Mouse (Mus musculus) adrenal gland (tissue): Measurements from ENCODE around the gene A730049H05Rik.

Experiments used
- intact Hi-C: fragments of 180-260 bp; cut with DNase I; formaldehyde crosslinking; loops from one replicate; pipeline ENCODE4 v1.15.1; 2025
- long read RNA-seq, 2 experiments: library from polyadenylated mRNA; unstranded; transcript quantifications; one replicate each; pipeline ENCODE4 v2.0.0; 2020; ENCODE audit warnings: borderline replicate concordance in 1 of 2; ENCODE audit not compliant: insufficient replicate concordance in 1 of 2

Gene A730049H05Rik
- long read RNA-seq, experiment 1, result 0 reads
- long read RNA-seq, experiment 2, result 0 reads

DNA sequence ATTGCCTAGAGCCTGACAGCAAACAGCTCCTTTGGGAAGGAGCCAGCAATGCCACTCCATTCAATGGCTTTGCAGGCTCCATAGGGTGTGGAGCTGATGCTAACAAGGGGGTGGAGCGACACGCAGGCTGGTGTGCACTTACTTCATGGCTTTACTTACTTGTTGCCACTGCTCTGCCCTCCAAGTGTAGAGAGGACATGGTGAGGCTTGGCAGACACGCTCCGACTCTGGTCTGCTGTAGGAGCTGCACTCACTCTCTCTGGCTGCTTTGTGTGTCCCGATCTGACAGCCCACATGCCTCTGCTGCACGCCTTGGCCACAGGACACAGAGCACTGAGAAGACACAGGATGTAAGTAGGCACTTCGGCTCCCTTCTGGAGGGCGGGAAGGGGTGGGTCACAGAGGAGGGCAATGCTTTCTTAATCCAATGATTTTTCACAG, at the start of gene A730049H05Rik:
TSS of gene A730049H05Rik (plus strand) at position 168 of the 441 bp plus-strand sequence.
- intact Hi-C loops, result no loop called here

DNA sequence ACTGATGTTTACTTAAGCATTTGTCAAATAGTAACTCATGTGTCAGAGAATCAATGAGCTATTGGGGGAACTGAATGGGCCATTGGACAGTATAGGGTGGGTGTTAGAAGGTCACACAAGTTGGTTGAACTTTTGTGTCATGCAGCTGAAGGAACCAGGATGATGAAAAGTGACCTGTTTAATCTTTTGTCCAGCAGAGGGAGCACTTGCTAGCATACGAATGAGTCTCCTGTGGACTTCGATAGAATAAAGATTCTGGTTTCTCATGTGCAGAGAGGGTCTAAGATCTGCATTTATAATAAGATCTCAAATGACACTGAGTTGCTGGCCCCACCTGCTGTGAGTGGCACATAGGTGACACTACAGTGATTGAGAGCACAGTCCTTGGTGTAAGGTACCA, 39.9 kb upstream of the A730049H05Rik start:
- intact Hi-C loops, result no loop called here

DNA sequence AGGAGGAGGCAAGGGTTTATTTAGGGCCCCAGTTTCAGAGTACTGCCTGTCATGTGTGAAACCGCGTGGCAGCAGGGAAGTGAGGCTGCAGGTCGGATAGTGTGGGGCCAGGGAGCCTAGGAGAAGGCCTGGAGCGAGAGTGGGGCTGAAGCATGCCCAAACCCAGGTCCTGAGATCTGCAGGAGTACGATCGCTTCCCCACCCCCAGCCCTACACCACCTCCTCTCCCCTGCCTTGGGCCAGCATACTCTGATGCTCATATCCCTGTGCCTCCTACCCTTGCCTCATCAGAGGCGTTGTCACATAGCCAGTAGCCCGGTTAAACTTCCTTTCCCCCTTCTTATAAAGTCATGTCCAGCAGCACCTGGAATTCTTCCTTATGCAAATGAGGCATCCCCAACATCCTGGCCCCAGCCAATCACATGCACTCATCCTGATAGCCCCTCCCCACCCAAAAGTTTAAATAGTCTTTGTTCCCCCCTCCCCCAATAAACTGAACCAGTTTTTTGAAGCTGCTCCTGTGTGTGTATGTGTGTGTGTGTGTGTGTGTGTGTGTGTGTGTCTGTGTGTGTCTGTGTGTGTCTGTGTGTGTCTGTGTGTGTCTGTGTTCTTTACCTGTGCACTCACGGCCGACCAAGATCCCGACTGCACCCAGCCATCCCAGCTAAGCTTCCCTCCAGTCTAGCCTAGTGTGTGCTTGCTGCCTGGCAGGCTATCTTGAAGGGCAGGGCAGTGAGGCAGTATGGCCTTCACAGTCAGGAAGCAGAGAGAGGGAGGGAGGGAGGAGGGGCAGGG, 36.9 kb upstream of the A730049H05Rik start:
- intact Hi-C loops, result no loop called here

DNA sequence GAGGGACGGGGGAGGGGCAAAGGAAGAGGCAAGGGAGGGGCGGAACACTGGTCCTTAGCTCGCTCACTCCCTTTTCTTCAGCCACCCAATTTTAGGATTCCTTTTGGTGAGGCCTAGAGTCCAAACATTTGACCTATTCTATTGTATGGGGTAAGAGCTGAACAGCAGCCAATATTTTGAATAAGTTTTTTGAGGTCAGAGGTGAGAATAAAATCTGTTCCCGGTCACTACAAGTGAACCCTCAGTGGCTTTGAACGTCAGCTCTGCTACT, 36.4 kb upstream of the A730049H05Rik start:
- intact Hi-C loops, result loop anchor here (10.0 kb wide), 1 partner anchor 1205 kb away; no protein-coding TSS in a partner anchor

DNA sequence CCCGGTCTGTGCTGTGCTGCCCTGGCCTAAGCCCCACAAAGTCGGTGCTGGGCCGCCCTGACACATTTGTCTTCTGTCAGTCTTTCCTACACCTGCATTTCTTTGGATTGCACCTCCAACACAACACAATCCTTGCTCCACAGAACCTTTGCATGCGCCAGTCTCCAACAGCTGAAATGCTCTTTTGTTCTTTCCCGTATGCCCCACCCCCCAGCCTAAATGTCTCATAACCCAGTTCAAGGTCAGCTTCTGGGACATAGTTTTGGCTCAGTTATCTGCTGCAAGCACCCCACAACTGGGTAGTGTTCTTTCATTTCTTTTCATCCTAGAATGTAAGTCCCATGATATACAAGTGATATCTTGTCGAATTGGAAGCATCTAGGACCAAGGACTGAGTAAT, 34.8 kb upstream of the A730049H05Rik start:
- intact Hi-C loops, result loop anchor here (10.0 kb wide), 1 partner anchor 1203 kb away; no protein-coding TSS in a partner anchor

DNA sequence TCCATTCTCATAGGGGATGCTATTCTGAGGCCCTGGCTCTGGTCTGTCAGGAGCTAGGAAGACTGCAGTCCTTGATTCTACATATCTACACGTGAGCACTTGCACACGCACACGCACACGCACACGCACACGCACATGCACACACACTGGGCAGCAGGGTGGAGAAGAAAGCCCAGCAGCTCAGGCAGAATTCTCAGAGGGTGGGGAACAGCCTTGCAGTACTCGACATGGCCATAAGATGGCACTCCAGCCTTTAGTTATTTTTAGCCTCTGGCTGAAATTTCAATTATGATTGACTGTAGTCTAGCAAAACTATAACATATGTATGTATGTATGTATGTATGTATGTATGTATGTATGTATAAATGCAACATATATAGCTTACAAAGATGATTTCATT, 31.5 kb upstream of the A730049H05Rik start:
- intact Hi-C loops, result loop anchor here (5.0 to 10.0 kb wide), 2 partner anchors 158 to 1200 kb away; partner anchors contain the start of gene Adamts9

DNA sequence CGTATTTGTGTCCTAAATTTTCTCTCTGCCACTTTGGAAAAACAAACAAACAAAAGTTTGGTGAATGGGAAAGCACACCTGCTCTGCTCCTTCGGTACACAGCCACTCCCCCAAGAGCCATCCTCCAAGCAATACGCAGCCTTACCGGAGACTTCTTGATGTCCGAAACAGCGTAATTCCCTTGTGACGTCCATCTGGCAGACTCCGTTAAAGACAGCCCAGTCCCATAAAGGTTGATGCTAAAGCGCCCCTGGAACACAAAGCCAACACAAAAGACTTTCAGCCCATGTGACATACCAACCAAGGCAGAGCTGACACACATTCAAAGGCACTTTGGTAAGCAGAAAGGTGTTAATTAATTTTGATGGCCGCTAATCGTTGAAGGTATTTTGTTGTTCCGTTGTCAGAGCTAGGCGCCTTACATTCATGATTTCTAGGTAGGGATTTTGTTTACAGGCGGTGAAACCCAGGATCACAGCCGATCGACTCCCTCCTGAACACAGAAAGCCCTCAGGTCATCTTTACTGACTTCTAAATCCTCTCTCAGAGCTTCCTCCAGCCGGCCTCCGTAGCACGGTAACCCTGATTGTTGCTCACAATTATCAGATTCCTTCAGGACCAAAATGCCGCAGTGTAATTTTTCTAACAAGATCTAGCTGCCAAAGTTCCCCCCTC, 29.4 kb upstream of the A730049H05Rik start:
- intact Hi-C loops, result loop anchor here (2.0 to 10.0 kb wide), 4 partner anchors 155 to 1198 kb away; partner anchors contain the start of gene Adamts9

DNA sequence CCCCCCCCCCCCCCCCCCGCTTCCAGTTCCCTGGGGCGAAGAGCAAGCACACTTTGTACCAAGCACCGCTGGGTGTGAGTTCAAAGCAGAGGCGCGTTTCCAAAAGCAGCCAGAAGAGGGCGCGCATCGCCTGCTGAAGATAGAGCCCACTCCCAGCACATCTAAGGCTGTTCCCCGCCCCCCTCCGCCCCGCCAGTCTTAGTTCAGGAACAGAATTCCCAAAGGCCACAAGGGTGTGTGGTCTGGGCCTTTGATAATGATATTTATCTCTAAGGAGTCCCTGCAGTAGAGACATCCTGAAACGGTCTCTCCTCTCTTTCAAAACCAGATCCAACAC, 28.9 kb upstream of the A730049H05Rik start:
- intact Hi-C loops, result loop anchor here (2.0 to 10.0 kb wide), 4 partner anchors 155 to 1197 kb away; partner anchors contain the start of gene Adamts9

DNA sequence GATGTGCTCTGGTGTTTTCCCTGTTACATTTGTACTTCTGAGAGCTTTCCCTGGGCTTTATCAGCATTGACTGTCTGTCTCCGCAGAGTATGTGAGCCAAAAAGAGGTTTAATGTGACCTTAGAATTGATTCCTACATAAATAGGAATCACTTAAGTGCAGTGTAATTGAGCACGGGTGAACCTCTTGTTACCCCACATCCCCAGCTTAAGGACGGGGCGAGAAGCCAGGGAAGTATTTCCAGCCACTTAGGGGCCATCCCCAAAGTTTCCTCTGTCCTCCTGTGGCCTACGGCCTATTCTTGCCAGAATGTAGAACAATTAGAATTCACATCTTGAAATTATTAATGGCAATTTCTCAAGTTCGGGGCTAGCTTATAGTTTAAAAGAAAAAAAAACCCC, 22.5 kb upstream of the A730049H05Rik start:
- intact Hi-C loops, result loop anchor here (5.0 kb wide), 1 partner anchor 933 kb away; no protein-coding TSS in a partner anchor

DNA sequence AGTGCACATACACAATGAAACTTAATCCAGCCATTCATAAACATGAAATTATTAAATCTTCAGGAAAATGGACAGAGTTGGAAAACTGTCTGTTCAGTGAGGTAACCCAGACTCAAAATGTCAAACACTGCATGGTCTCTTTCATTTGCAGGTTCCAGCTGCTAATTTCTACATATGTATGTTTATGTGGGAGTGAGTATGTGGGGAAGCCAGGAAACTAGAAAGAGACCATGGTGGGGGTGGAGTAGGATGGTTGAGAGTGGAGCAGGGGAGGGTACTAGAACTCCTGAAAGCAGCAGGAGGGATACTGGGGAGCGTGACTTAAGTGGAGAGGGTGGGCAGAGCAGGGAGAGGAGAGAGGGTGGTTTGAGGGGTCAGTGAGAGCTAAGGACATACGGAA, 14.8 kb upstream of the A730049H05Rik start:
- intact Hi-C loops, result no loop called here

DNA sequence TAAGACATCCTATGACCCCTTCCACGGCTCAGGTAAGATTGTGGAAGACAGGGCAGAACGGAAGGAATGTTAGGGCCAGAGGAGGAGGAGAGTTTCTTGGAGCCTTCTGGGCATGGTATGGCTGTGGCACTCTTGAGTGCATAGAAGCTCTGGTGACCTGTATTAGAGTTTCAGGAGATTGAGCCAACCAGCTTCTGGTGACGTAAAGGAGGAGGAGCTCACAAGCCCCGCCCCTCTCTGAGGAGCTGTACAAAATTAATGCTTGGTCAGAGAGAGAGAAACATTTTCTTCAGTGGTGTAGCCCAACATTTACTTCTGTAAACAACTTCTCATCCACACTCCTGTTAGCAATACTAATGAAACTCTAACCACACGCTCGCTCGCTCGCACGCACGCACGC, 13.9 kb upstream of the A730049H05Rik start:
- intact Hi-C loops, result no loop called here

DNA sequence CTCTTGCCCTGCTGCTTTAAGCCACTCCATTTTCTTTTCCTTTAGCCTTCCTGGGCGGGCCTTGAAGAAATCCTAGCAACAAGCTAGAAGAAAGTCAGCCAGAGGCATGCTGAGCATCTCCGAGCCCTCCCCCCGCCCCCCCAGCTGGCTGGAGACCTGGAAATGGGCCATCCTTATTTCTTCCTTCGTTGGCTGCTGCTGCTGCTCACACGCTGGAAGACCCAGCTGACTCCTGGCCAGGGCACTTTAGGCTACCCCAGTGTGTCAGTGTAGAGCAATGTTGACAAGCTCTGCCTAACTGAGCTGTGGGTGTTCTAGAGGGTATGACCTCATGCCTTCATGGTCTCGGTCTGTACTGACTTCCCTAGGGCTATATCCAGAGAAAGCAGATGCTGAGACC, 13.1 kb upstream of the A730049H05Rik start:
- intact Hi-C loops, result no loop called here

DNA sequence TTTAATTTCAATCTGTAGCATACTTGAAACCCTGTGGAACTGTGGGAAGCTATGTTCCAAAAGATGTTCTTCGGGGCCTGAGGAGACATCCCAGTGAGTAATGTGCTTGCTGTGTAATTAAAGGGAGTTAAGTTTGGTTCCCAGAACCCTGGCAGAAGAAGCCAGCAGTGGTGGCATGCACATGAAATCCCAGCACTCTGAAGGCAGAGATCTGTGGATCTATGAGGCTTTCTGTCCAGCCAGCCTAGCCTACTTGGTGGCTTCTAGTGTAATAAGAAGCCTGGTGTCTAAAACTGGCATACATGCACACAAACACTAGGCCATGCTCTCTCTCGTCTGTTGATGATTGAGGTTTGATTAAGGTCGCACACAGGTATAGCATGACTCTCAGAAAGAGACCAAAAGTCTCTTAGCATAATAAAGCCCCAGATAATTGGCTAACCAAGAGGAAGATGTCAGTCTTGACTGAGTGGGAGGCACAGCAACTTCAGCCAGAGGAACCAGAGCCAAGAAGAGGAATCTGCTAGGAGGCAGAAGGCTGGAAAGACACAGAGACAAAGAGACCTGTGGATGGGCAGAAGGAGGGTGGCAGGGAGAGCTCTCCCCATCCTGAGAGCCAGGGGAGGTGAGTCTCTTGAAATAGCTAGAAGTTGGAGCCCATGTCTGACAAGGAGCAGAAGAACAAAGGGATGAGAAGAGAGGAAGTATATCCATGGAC, 11.9 kb upstream of the A730049H05Rik start:
- intact Hi-C loops, result no loop called here

DNA sequence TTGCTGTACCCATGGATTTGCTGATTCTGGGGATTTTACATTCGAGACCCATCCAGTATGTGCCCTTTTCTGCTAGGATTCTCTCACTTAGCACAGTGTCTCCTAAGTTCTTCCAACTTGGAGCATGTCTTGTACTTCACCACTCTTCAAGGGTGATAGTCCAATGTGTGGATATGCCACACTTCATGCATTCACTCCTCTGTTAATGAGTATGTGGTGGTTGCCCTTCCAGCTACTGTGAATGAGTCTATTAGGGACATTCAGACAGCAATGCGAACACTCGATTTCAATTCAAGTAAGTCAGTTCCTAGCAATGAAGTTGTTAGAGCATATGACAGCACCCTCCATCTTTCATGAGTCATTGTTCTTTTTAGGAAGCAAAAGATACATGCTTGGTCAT, 6.5 kb upstream of the A730049H05Rik start:
- intact Hi-C loops, result no loop called here

DNA sequence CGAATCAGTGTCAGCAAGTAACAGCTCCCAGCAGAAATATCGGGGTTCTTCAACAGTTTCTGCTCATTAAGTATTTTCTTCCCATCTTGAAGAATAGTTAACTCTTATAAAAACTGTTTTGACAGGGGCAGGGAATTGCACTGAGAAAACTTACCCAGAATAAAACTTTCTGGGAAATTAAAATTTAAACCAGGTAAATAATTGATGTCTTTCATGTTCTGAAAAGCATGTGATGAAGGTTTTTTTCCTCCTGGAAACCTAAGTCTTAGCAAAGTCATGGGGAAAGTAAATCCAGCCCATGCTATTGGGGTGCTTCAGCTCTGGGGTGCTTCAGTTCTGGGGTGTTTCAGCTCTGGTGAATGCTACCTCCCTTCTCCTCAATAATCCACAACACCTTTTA, 5.7 kb upstream of the A730049H05Rik start:
- intact Hi-C loops, result no loop called here

DNA sequence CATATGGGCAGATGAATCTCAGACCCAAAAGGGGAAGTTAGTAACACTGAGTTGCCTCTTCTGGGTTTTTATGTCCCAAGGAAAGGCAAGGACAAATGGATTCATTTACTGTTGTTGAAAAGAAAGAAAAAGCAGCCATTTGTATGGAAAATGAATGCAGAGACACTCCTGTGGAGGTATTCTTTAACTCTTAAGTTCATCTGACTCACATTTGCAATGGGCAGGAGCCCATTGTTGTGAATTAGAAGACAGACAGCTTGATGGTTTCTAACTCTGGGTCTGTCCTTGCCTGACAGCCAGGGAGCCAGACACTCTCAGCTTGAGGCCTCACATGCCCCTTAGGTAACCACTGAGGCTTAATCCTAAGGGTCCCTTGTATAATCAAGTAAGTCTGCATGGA, 4.7 kb upstream of the A730049H05Rik start:
- intact Hi-C loops, result no loop called here

DNA sequence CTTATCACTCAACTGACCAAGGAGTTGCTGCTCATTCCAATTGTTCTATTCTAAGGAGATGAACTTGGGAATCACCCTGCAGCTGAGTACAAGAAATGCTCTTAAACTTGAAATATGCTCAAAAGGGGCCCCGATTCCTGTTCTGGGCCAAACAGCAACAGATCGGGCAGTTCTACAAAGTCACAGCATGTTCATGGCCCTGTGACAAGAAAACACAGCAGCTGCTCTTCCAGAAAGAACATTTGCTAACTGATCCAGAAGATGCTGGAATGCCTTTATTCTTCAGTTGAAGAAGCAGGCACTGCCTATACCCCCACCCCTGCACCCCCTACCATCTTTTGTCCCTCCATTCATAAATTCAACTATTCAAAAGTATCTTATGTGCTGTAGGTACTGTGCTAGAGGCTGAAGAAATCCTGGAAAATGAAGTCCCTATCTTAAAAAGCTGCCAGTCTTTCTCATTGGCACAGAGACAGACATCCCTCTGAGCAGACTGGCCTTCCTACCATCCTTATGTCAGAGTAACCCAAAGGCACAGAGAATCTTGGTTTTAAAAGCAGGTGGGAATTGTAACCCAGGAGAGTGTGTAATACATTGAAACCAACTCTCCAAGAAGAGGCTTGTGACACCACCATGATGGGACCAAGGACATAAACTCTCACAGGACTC, 3.4 kb upstream of the A730049H05Rik start:
- intact Hi-C loops, result no loop called here

DNA sequence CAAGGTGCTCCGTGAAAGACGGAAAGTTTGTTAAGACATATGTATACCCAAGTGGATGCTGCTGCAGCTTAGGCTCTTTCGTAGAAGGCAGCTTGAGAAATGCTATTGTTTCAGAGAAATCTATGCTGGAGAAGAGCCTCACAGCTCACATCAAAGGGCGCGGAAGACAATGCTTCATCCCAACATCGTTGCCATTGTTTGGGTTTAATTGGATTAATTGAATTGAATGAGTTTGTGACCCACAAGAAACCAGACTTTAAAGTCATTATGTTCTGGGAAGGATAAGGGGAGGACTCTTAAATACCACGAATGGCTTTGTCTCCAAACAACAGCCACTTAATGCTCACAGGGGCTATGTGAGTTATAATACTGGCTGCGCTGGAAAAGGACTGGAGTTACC, 1.4 kb downstream of the A730049H05Rik start:
- intact Hi-C loops, result no loop called here

DNA sequence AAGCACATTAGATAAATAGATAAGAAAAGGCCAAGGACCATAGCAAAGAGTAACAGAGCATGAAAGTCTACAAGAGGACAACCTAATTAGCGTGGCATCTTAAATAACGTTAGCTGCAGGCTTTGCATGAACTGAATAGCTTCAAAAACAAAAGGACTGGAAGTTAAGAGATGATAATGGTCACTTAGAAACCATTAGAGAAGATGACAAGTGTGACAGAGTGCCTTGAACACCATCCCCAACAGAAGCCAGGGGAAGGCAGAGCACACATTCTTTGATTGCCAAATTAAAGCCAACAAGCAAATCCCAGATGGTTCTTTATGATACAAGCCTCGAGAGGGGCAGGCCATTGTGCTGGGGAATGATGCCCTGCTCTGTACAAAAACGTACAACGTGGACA, 5.3 kb downstream of the A730049H05Rik start:
- intact Hi-C loops, result no loop called here

DNA sequence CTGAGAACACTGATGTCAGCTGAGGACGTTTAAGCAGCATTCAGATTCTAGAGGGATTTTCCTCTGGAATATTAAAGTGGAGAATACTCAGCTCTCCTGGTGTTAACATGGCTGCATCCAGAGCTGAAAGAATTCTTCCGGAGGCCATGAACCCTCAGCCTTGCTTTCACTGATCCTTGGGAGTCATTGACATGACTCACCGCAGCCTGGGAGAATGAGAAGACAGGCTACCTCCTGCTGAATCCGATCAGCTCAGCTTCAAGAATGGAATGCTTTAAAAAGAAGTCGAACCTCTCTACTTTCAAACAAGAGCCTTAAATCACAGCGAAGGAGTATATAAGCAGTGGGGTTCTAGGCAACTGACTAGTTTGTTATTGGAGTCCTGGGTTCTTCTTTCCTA, 5.7 kb downstream of the A730049H05Rik start:
- intact Hi-C loops, result no loop called here

DNA sequence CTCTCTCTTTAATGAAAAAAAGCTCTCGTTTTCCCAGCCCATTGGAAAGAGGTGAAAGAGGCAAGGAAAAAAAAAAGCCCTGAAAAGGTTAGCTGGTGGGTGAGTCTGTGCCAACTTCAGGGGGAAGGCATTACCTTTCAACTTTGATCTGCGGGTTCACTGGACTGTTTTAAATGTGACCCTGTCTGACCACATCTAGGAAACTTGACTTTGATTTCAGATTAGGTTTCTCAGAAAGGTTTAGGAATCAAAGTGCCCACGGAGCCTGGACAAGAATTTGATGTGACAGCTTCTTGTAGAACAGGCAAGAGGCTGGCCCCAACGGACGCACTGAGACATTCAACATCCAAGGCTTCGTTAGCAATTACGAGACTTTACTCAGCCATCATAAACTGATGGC, 7.7 kb downstream of the A730049H05Rik start:
- intact Hi-C loops, result no loop called here
